Mouse (Mus musculus): Measurements from ENCODE around the gene Endov.

DNA sequence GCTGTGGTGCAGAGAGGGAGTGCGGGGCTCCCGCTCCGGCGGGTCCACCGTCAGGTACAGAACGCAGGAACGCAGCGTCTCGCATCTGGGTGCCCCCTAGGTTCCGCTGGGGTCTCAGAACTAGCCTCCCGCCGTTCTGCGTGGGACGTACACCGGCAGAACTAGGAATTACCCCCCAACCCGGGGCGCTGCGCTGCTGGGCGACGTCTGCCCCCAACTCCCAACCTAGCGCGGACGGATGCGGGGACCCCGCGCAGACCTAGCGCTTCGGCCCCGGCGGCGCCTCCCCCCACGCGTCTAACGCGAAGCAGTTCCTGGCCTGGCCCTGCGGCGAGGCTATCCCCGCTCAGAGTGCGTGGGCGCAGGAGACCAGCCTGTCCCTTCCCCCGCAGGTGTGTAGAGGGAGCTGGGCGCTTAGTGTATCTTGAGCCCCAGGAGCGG, 58.2 kb downstream of the Endov start:
- no peak for TF ChIP-seq GATA1 (IDR thresholded peaks at IDR 0.05; ENCODE audit: low read length)
- no peak for TF ChIP-seq TAL1 (IDR thresholded peaks at IDR 0.05; ENCODE audit: low read length)
